Mouse (Mus musculus): ENCODE results near the gene Zfp651. TPM values are rescaled to one million over a fixed set of nuclear protein-coding genes. Genes with fewer than 3 reads are reported as not detected.

Zfp651 gene
- polyA plus RNA-seq, 1 experiment from 2014 or later, result 14.4 TPM

DNA sequence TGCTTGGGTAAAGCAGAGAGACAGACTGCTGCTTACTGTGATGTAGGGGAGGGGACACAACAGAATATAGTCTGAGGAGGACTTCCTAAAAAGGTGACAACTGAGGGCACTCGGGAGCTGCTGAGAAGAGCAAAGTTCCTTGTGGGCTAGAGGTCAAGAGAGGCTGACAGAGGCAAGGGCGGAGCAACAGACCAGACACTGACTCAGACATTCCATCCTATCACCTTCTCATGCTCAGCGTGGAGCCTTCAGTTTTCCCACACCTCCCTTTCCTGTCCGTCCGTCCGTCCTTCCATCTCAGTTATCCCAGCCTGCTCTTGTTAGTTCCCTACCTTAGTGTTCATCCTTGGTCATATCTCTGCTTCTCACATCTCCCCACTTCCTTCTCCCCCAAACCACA lies 56.1 kb downstream of the Zfp651 start:
- no peak for TF ChIP-seq CTCF (IDR thresholded peaks at IDR 0.05; ENCODE audit: low read depth)

DNA sequence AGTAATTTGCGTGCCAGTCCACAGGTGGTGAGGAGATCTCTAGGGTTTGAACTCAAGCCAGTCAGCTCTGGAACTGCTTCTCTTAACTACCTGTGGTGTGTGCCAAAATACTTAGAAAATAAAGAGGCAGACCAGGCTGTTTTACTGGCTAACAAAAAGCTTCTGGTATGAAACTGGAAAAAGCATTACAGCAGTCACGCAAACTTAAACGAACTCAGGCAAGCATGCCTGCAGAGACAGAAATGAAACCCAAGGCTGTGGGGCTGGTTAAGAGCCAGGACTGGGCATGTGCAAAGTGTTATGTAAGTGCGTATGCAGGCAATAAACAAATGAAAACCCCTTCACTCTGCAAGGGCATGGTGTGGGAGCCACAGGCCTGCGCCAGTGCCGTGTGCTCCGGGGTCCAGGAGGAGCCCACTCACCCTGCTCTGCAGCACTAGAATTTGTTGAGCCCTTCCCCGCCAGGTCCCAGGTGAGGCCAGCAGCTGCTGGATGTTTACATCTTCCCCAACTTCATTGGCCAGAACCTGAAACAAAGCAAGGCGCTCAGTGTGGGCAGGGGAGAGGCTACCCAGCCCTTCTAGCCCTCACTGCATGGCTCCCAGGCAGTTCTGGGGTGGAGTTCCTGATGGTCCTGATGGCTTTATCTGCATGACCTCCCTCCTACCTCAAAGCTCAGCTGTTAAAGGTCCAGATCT lies 60.1 kb downstream of the Zfp651 start:
- Histone ChIP-seq H3K4me2 (ENCODE audit: low read length) (no peak overlapping the region), H3K4me3 (replicated peaks; ENCODE audit: low read depth, low read length) (no peak overlapping the region), H3K9ac (ENCODE audit: low read depth, low read length) (no peak overlapping the region), H3K9me3 (replicated peaks; ENCODE audit: low read length) (no peaks in the 10 kb centered on the region), H3K27ac (no peak overlapping the region), H3K4me1 (replicated peaks; ENCODE audit: insufficient read depth, low read length) (no peaks in the 10 kb centered on the region), H3K36me3 (ENCODE audit: insufficient read depth, low read length) (no peaks in the 10 kb centered on the region), H3K27me3 (ENCODE audit: insufficient read depth, low read length) (no peaks in the 10 kb centered on the region)
- DNase-seq (ENCODE audit: low spot score), result no peak
- ATAC-seq (replicated peaks; ENCODE audit: low FRiP score, low read depth), result no peak
- TF ChIP-seq CTCF (IDR thresholded peaks at IDR 0.05; ENCODE audit: low read depth), result no peak
- WGBS, result 77% methylated on average over 9 of the region's 9 CpGs

More for the DNA sequence above, 56.1 kb downstream of the Zfp651 start:
- H3K9me3 ChIP-seq (replicated peaks; ENCODE audit: low read length), result no peaks in the 10 kb centered on the region
- ATAC-seq (replicated peaks; ENCODE audit: low FRiP score, low read depth), result no peak
- no peak overlapping the region for H3K4me2 ChIP-seq (ENCODE audit: low read length)
- H3K9ac ChIP-seq (ENCODE audit: low read depth, low read length), result no peak overlapping the region
- no peaks in the 10 kb centered on the region for H3K27me3 ChIP-seq (ENCODE audit: insufficient read depth, low read length)
- H3K4me1 ChIP-seq (replicated peaks; ENCODE audit: insufficient read depth, low read length), result no peaks in the 10 kb centered on the region
- WGBS, result 54% methylated on average over 6 of the region's 6 CpGs
- H3K4me3 ChIP-seq (replicated peaks; ENCODE audit: low read depth, low read length), result no peak overlapping the region
- no peak overlapping the region for H3K27ac ChIP-seq
- no peaks in the 10 kb centered on the region for H3K36me3 ChIP-seq (ENCODE audit: insufficient read depth, low read length)
- no peak for DNase-seq (ENCODE audit: low spot score)

DNA sequence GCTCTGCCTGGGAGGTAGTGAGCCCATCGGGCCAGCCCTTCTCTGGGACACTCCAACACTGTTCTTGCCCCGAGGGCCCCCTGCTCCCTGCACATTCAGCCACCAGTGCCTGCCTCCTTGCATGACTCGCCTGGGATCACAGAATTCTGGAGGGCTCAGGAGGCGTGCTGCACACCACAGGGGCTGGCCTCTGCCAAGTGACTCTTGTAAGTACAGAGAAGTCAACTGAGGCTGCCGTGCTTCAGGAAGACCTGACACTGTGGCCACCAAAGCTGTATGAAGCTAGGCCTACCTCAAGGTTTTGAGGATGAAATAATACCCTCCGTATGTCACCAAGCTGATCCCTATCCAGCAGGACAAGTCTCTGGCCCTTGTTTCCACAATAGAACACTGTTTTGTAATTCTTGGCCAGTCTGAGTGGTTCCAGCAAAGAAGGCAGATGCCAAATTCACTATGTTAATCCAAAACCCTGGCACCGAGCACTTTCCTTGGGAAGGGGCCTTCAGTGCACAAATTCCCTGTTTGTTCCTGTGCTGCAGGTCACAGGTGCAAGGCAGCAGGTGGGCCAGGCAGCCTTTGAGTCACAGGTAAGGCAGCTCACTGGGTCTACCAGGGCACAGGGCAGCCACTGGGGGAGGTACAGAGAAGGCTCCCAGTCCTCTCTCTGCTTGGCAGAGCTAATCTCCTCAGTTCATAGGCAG lies 60.8 kb downstream of the Zfp651 start:
- no peak overlapping the region for H3K27ac ChIP-seq
- H3K36me3 ChIP-seq (ENCODE audit: insufficient read depth, low read length), result no peaks in the 10 kb centered on the region
- H3K4me2 ChIP-seq (ENCODE audit: low read length), result no peak overlapping the region
- no peak overlapping the region for H3K4me3 ChIP-seq (replicated peaks; ENCODE audit: low read depth, low read length)
- ATAC-seq (replicated peaks; ENCODE audit: low FRiP score, low read depth), result no peak
- no peaks in the 10 kb centered on the region for H3K9me3 ChIP-seq (replicated peaks; ENCODE audit: low read length)
- DNase-seq (ENCODE audit: low spot score), result no peak
- no peaks in the 10 kb centered on the region for H3K4me1 ChIP-seq (replicated peaks; ENCODE audit: insufficient read depth, low read length)
- no peak overlapping the region for H3K9ac ChIP-seq (ENCODE audit: low read depth, low read length)
- 56% methylated on average over 7 of the region's 7 CpGs for WGBS
- no peaks in the 10 kb centered on the region for H3K27me3 ChIP-seq (ENCODE audit: insufficient read depth, low read length)
- TF ChIP-seq CTCF (IDR thresholded peaks at IDR 0.05; ENCODE audit: low read depth), result no peak

DNA sequence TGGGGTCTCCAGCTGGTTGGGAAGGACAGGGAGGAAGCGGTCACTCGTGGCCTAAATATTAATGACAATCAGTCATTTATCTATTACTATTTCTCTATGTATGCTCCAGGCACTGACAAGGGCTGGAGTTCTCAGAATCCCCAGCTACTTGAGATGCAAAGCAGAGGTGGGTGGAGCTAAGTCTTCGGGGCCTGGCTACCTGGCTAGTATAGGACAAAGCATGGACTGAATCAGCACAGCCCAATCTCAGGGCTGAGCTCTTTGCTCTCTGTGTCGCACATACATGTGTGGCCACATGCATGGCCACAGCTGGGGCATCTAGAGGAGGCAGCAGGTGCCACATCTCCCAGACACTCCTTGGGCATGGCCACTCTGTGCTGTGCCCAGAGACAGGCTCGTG lies 61.6 kb downstream of the Zfp651 start:
- Histone ChIP-seq H3K9ac (ENCODE audit: low read depth, low read length) (no peak overlapping the region), H3K4me3 (replicated peaks; ENCODE audit: low read depth, low read length) (no peak overlapping the region), H3K36me3 (ENCODE audit: insufficient read depth, low read length) (no peaks in the 10 kb centered on the region), H3K27me3 (ENCODE audit: insufficient read depth, low read length) (no peaks in the 10 kb centered on the region), H3K27ac (no peak overlapping the region), H3K4me1 (replicated peaks; ENCODE audit: insufficient read depth, low read length) (no peaks in the 10 kb centered on the region), H3K4me2 (ENCODE audit: low read length) (no peak overlapping the region), H3K9me3 (replicated peaks; ENCODE audit: low read length) (no peaks in the 10 kb centered on the region)
- TF ChIP-seq CTCF (IDR thresholded peaks at IDR 0.05; ENCODE audit: low read depth), result no peak
- ATAC-seq (replicated peaks; ENCODE audit: low FRiP score, low read depth), result no peak
- 72% methylated on average over 5 of the region's 5 CpGs for WGBS
- DNase-seq (ENCODE audit: low spot score), result no peak

Other genes with a start within 250 kb of the Zfp651 start
- 0.28 TPM in 1 of 2 replicates, not detected in the other for gene Lyzl4, start 117.2 kb upstream of the Zfp651 start, polyA plus RNA-seq (2015; fragmentation: Nextera tagmentation; extraction: Ambion mirVana)
- 0.13 and 0.17 TPM in 2 replicates for gene Vipr1, start 116.6 kb upstream of the Zfp651 start, polyA plus RNA-seq (2015; fragmentation: Nextera tagmentation; extraction: Ambion mirVana)
- 7.4 and 8.1 TPM in 2 replicates for gene Sec22c, start 53.8 kb upstream of the Zfp651 start, polyA plus RNA-seq (2015; fragmentation: Nextera tagmentation; extraction: Ambion mirVana)
- gene Ss18l2, start 49.0 kb upstream of the Zfp651 start, polyA plus RNA-seq (2015; fragmentation: Nextera tagmentation; extraction: Ambion mirVana), result 176 and 194 TPM in 2 replicates
- 42.8 and 44.7 TPM in 2 replicates for gene Nktr, start 40.2 kb upstream of the Zfp651 start, polyA plus RNA-seq (2015; fragmentation: Nextera tagmentation; extraction: Ambion mirVana)
- gene Klhl40, start 18.3 kb downstream of the Zfp651 start, polyA plus RNA-seq (2015; fragmentation: Nextera tagmentation; extraction: Ambion mirVana), result 0.13 TPM in 1 of 2 replicates, not detected in the other
- 0.11 and 0.42 TPM in 2 replicates for gene Hhatl, start 33.2 kb downstream of the Zfp651 start, polyA plus RNA-seq (2015; fragmentation: Nextera tagmentation; extraction: Ambion mirVana)
- 0.23 and 0.25 TPM in 2 replicates for gene Ccdc13, start 80.1 kb downstream of the Zfp651 start, polyA plus RNA-seq (2015; fragmentation: Nextera tagmentation; extraction: Ambion mirVana)
- 148 and 151 TPM in 2 replicates for gene Higd1a, start 99.0 kb downstream of the Zfp651 start, polyA plus RNA-seq (2015; fragmentation: Nextera tagmentation; extraction: Ambion mirVana)
- 0.79 and 0.97 TPM in 2 replicates for gene Ackr2, start 139.0 kb downstream of the Zfp651 start, polyA plus RNA-seq (2015; fragmentation: Nextera tagmentation; extraction: Ambion mirVana)
- gene Cyp8b1, start 157.0 kb downstream of the Zfp651 start, polyA plus RNA-seq (2015; fragmentation: Nextera tagmentation; extraction: Ambion mirVana), result not detected in 2 replicates
- 0.37 and 0.50 TPM in 2 replicates for gene Fam198a, start 191.7 kb downstream of the Zfp651 start, polyA plus RNA-seq (2015; fragmentation: Nextera tagmentation; extraction: Ambion mirVana)
- 12.6 and 13.0 TPM in 2 replicates for gene Pomgnt2, start 237.8 kb downstream of the Zfp651 start, polyA plus RNA-seq (2015; fragmentation: Nextera tagmentation; extraction: Ambion mirVana)